Mouse (Mus musculus): ENCODE data around the gene Rnf213. TPM values are rescaled to one million over a fixed set of nuclear protein-coding genes. Genes with fewer than 3 reads are reported as not detected.
A peak's percentile ranks its signal among the peaks of the same experiment; 100 is the strongest.

The Rnf213 gene
- total RNA-seq, 2 experiments from 2014 or later, result 4.1 to 6.9 TPM

DNA sequence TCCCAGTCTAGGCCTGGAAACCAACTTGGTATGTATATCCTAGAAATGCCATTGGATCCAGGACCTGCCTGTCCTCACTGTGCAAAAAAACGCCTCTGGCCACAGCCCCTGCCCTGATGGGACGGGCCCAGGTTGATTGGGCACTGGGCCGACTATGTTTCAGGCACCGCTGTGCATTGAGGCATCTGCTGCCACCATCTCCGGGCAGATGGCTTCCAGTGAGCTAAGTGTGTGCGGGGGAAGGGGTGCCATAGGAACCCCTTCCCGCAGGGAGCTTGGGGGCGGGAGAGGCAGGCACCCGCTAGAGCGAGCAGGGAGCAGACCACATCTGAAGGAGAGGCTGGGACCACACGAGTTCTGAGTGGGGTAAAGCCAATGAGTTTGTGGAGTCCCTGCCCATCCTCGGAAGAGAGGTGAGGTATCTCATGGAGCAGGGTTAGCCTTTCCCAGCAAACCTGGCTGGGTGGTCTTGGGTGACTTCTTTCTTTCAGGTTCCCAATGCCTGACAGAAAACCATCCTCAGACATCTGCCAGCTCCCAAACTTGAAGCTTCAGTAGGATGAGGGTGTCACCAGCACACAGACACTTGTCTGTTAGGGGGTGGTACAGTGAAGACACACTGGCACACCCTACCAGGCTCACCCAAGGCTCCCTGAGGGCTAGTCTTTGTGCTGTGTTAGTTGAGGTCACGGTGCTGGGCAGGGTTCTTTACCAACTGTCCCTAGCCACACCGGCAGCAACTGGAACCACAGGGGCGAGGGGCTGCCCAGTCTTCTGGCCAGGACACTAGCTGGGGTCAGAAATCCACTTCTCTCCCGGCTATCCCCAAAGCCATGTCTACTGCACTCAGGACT, 123.2 kb downstream of the Rnf213 start:
- Histone ChIP-seq H3K27ac (no peak overlapping the region), H3K4me3 (no peak overlapping the region)
- intact Hi-C loops (cut with DNase I), result no loop called here
- no peak for TF ChIP-seq CTCF (IDR thresholded peaks at IDR 0.05)
- DNase-seq, result no peak

DNA sequence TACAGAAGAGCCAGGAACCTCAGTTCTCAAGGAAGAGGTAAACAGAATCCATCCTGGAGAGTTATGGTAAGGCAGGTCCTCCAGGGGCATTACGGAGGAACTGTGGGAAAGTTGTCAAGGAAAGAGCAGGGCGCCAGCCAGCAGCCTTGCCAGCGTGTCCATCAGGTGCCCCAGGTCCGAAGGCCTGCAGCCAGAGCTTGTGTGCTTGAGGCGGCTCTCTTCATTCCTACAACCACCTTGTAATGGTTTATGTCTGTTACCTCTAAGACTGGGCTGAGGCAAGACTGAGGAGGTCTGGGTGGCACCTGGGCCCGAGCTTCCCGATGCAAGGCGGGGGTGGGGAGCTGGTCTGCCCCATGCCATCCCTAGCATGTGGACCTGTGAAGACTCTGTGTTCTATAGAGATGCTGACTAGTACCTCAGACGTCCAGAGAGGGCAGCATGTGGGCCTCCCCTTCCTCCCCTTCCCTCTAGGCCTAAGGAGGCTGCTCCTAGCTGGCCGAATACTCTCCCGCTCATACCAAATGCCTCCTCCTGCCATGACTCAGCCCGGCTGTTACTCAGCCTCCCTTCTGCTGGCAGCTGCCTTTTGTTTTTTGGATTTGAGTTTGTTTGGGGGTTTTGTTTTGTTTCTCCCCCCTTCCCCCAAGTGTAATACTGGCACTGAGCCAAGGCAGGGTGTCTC, 123.9 kb downstream of the Rnf213 start:
- TF ChIP-seq CTCF (IDR thresholded peaks at IDR 0.05), result no peak
- no peak overlapping the region for H3K4me3 ChIP-seq
- no peak for DNase-seq
- intact Hi-C loops (cut with DNase I), result no loop called here
- H3K27ac ChIP-seq, result no peak overlapping the region

DNA sequence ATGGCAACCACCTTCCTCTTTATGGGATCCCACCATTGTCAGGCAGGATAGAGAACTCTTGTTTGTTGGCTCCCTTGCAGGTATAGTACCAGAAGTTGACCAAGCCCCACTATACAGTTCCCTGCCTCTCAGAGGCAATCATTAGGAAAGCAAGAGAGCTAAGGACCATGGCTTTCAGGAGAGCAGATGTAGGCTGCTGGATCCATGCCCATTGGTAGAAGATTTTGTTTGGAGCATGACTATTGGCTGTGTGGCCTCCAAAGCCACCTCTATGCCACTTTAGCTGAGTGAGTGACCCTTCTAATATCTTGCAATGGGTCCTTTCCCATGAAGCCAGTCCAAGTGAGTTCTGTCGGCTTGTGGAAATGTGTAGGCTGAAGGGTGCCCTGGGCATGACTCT, 126.5 kb downstream of the Rnf213 start:
- Histone ChIP-seq H3K27ac (no peak overlapping the region), H3K4me3 (no peak overlapping the region)
- no peak for DNase-seq
- intact Hi-C loops (cut with DNase I), result no loop called here
- TF ChIP-seq CTCF (IDR thresholded peaks at IDR 0.05), result no peak

- no peak overlapping the region for H3K4me3 ChIP-seq
- TF ChIP-seq CTCF (IDR thresholded peaks at IDR 0.05), result no peak
- no peak overlapping the region for H3K27ac ChIP-seq
- intact Hi-C loops (cut with DNase I), result no loop called here
- DNase-seq, result no peak
Measured at GRCm38 (mm10) chr11:119520005-119520712, 127.3 kb downstream of the Rnf213 start.

GRCm38 (mm10) chr11:119520713-119521063, 127.8 kb downstream of the Rnf213 start:
- TF ChIP-seq CTCF (IDR thresholded peaks at IDR 0.05), result no peak
- no peak overlapping the region for H3K4me3 ChIP-seq
- H3K27ac ChIP-seq, result no peak overlapping the region
- intact Hi-C loops (cut with DNase I), result no loop called here
- DNase-seq, result no peak

- intact Hi-C loops (cut with DNase I), result no loop called here
- Histone ChIP-seq H3K27ac (no peak overlapping the region), H3K4me3 (no peak overlapping the region)
- no peak for TF ChIP-seq CTCF (IDR thresholded peaks at IDR 0.05)
- no peak for DNase-seq
Measured at GRCm38 (mm10) chr11:119521920-119522710, 129.2 kb downstream of the Rnf213 start.

DNA sequence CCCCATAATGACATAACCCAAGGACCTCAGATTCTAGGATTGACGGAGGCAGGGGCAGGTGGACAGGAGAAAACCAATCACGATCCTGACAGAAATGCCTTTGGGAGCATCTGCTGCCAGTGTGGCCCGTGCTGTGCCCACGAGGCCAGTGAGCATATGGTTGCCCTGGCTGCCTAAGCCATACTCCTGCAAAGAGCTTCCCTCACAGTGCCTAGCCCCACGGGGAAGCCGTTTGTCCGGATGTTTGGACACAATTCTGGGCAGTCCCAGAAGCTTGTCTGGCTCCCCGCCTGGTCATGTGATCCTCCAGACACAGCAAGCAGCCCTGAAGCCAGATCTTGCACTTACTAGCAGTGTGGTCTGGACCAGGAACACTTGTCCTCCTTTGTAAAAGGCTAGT, 129.9 kb downstream of the Rnf213 start:
- Histone ChIP-seq H3K27ac (no peak overlapping the region), H3K4me3 (no peak overlapping the region)
- no peak for TF ChIP-seq CTCF (IDR thresholded peaks at IDR 0.05)
- DNase-seq, result peak; percentile 44
- intact Hi-C loops (cut with DNase I), result no loop called here

DNA sequence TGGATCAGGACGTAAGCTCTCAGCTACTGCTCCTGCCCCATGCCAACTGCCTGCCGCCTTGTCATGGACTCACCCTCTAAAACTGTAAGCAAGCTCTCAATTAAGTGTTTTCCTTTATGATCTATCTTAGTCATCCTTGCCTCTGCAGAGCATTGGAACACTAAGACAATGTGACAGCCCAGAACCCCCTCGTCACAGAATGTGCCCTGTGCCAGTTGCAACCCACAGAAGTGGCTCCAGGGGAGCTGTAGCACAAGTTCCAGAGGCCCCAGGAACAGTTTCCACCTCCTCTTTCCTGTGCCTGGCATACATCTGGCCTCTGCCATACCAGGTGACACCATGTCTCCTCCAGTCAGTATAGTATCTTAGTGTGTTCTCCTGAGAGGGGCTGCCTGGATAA, 130.5 kb downstream of the Rnf213 start:
- no peak for DNase-seq
- Histone ChIP-seq H3K27ac (no peak overlapping the region), H3K4me3 (no peak overlapping the region)
- intact Hi-C loops (cut with DNase I), result no loop called here
- no peak for TF ChIP-seq CTCF (IDR thresholded peaks at IDR 0.05)

DNA sequence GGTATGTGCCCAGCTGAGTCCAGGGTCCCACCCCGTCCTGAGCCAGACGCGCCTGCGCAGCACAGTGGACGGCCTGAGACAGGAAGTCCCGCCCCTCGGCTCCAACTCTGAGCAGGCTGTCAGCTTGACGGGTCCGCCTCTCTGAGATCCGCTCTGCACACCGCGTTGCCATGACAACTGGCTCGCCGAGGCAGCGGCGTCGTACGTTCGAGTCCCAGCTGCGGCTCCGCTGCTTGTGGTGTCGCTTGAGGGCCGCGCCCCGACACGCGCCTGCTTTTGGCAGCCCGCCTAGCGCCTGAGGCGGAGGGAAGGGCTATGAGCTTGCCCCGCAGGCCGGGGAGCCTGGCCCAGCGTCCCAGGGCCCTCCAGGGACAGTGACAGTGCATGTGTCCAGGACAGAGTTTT, 131.6 kb downstream of the Rnf213 start:
- Histone ChIP-seq H3K27ac (peak overlapping the region; percentile 53; the same call in 1 of the 2 replicates), H3K4me3 (peak overlapping the region; percentile 79)
- peak; percentile 89 for DNase-seq
- TF ChIP-seq CTCF (IDR thresholded peaks at IDR 0.05), result no peak
- intact Hi-C loops (cut with DNase I), result no loop called here

GRCm38 (mm10) chr11:119526068-119526966, 133.4 kb downstream of the Rnf213 start:
- intact Hi-C loops (cut with DNase I), result no loop called here
- no peak for DNase-seq

DNA sequence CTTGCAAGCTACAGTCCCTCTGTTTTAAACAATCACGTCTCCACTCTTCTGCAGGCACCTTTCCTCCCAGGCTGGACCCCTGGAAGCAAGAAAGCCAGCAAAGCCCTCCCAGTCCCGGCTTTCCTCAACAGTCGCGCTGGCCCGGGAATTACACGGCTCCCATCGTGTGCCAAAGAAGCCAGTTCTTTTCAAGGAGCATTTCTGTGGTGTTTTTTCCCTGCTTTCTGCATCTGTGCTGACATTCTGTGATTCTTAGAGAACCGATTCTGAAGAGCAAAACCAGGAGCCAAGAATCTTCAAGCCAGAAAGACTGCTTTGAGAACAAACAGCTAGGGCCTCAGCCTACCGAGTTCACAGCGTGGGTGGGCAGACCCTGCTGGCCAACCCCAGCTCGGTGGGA, 136.0 kb downstream of the Rnf213 start:
- intact Hi-C loops (cut with DNase I), result no loop called here
- no peak overlapping the region for H3K4me3 ChIP-seq
- no peak for DNase-seq
- no peak overlapping the region for H3K27ac ChIP-seq
- TF ChIP-seq CTCF (IDR thresholded peaks at IDR 0.05), result no peak

More at GRCm38 (mm10) chr11:119526068-119526966, 133.4 kb downstream of the Rnf213 start:
- Histone ChIP-seq H3K4me3 (no peak overlapping the region), H3K27ac (no peak overlapping the region)
- no peak for TF ChIP-seq CTCF (IDR thresholded peaks at IDR 0.05)

All from gastrocnemius, adult 2 months (tissue).